Mouse (Mus musculus): Measurements from ENCODE around the gene Tmem214.

DNA sequence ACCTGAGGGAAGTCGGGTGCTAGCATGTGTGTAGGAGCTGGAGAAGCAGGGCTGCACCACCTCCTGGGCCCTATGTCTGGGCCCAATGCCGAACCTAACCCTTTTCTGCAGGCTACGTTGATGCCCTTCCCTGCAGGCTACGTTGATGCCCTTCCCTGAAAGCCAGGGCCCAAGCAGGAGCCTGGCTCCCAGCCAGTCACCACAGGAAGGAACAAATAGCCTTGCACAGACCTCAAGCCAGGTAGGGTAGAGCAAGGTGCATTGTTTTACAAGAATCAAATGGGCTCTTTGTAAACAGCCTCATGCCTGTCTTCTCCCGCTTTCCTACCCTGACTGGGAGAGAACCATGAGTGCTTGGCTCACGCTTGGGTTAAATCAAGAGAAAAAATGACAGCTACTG, 42.0 kb upstream of the Tmem214 start:
- TF ChIP-seq GATA1 (IDR thresholded peaks at IDR 0.05; ENCODE audit: borderline replicate concordance, low read length) (no peak), FLI1 (IDR thresholded peaks at IDR 0.05; ENCODE audit: low read length) (no peak)

All from megakaryocyte, embryonic 14.5 days (primary cell).